Mouse (Mus musculus) skeletal muscle tissue, adult 2 months (tissue): ENCODE measurements around the gene Nkx1-2.

Source experiments
- DNase-seq: peaks from one replicate; pipeline ENCODE4 v3.0.0-alpha.2; 2012; ENCODE audit warnings: low read depth, low spot score

The Nkx1-2 gene

DNA sequence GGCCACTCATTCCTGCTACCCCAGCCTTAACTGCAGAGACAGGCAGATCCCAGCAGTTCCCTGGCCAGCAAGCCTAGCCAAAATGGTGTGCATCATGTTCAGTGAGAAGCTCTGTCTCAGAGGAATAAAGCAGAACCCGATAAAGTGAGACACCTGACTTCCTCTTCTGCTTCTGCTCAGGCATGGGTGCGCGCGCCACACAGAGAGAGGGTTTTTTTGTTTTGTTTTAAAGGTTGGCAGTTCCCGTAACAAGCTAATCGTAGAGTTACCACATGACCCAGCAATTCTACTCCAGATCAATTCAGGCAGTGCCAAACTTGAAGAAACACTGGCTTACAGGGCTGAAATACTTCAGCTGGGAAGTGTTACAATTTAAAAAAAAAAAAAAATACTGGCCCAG lies 30.6 kb downstream of the Nkx1-2 start:
- DNase-seq = no peak

DNA sequence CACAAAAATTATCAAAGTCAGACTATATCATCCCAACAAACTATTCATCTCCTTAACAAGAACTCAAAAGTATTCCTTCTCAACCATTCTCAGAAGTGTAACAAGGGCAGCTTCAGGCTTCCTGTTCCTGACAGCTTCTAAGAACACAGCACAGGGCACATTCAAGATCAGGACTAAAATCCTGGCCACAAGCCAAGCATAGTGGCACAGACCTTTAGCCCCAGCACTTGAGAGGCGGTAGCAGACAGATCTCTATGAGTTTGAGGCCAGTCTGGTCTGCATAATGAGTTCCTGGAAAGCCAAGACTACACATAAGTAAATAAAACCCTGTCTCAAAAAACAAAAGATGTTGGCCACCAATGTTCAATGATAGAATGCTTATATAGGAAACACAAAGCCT lies 33.6 kb downstream of the Nkx1-2 start:
- DNase-seq = no peak

DNA sequence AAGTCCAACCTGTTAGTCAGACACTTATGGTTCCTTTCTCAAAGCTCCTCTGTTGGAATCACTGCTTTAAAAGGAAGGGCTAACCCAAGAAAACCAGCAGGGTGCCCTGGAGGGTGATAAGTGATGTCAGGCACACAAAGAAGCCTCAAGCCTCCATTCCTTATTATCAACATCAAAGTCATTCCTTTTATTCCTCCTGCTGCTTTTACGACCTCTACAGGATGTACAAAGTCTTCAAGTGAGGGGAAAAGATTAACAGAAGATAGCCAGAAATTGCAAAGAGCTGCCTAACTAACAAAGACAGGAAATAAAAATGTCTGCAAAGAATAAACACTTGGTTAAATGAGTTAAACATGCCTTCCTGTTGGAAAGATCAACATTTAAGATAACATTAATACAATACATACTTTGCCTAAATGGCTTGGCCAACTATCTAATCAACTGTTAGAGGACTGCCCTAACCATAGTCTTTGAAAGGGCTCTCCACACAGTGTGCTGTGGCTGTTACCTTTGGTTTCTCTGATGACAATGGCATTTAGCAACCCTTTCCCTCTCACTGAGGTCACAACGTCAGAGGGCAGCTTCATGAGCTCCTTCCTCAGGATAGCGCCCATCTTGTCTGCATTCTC lies 40.2 kb downstream of the Nkx1-2 start:
- DNase-seq = no peak

DNA sequence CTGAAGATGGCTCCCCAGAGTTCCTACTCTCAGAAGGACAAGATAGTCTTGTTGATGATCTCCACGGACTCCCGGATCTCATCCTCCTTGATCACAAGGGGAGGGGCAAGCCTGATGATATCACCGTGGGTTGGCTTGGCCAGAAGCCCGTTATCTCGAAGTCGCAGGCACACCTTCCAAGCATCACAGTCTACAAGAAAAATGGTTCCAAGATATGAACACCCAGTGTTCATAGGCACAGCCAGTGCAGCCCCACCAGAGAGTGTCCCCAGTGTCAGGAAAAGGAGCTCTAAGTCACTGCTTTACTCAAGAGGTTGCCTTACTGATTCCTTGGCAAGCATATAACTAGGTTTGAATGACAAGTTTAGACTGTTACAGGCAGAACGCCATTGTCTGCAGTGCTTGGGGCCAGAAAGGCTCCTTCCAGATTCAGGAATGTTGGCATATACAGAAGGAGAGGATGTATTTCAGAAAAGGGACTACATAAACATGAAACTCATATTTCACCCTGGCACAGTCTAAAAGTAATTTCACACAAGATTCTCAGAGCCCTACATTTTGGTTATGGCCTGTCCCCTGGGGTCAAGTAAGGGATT lies 41.2 kb downstream of the Nkx1-2 start:
- no peak for DNase-seq

DNA sequence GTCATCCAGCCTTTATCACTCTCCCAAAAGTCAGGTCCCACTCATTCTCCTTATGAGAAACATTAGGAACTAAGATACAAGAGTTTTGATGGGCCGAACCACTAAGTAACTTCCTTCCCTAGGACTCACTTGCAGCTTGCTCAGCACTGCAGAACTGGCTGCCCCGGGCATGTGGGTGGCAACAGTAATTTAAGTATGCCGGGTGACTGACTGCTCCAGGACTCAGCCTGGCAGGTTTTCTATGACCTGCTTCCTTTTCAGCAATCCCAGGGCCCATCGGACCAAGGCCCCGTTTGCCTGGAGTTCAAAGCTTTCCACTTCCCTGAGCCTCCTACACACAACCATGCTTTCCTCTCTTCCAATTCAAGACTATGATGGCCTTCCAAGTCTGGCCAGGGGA lies 42.9 kb downstream of the Nkx1-2 start:
- DNase-seq = no peak

GRCm38 (mm10) chr7:132555911-132556310 lies 43.5 kb downstream of the Nkx1-2 start:
- no peak for DNase-seq

GRCm38 (mm10) chr7:132554091-132554490 lies 45.3 kb downstream of the Nkx1-2 start:
- no peak for DNase-seq

- peak; percentile 94 for DNase-seq
Observed at GRCm38 (mm10) chr7:132551351-132552126, 47.9 kb downstream of the Nkx1-2 start.

- DNase-seq = no peak
Observed at GRCm38 (mm10) chr7:132547126-132547525, 52.3 kb downstream of the Nkx1-2 start.
